Mouse (Mus musculus): Measurements from ENCODE around the gene Ptprm.

Ptprm gene

DNA sequence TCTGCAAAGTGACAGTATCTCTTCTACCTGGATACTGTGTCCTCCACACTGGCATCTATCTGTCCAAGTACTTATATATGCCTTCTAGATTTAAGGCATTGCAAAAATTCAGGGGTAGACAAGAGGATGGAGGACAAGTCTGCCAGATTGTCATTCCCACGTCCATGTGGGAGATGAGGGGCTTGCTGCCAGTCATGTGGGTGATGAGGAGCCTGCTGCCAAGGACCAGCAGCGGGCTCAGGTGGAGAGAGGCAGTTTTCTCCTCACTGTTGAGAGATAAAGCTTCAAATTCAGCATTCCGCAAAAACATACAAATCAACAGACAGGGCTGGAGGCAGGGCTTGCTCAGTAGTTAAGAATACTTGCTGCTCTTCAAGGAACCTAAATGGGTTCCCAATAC is 66.8 kb downstream of the Ptprm start:
- DNase-seq (ENCODE audit: low spot score) = no peak

DNA sequence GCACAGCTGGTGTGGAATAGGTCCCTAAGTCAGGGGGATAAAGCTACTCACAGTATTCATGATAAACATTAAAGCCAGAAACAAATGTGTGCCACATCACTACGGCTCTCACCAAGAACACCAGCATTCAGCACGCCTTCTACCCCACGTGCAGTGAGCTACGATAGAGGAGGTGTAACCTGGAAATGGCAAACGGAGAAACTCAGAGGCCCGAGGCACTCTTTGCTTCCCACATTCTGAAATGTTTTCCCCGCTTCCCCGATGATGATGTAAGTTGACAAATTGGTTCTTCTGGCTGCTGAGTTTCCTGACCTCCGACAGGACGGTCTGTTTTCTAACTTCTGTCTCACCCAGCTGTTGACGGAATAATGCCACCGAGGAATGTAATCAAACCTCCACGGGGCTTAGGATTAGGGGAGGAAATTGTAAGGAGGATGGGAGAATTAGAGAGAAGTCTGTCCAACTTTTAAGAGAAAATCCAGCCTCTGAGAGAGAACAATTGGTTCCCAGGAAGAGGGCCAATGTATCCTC is 72.6 kb downstream of the Ptprm start:
- no peak for DNase-seq (ENCODE audit: low spot score)

DNA sequence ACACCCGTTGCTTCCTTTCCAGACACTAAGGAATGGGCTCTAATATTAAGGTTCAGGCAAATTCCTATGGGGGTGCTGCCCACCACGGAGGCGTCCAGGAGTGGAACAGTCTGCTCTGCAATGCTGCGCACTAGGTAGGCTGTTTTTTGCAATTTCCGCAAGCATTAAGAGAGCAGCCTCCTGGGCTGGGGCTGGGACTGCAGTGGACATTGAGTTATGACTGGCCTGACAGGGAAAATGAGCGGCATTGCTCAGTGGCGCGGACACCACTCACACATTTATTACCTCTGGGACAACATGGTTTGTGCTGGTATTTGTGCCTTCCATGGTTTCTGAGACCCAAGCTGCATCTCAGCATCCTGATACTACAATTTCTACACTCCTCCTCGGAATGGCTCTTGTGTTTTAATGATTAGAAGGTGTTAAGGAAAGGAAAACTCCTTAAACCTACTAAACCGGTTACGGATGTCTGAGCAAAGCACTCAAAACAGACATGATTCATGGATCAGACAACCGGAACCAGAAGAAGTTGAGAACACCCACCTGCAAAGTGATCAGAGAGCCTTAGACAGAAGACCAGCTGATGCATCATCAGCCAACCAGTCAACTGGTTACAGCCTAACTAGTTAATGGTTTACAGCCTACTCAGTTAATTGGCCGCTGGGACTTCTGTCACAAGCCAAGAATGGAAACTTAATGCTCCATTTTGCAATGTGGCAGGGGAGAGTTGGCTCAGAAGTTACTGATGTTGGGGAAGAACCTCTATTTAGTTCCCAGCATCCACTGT is 76.9 kb downstream of the Ptprm start:
- DNase-seq (ENCODE audit: low spot score) = no peak

DNA sequence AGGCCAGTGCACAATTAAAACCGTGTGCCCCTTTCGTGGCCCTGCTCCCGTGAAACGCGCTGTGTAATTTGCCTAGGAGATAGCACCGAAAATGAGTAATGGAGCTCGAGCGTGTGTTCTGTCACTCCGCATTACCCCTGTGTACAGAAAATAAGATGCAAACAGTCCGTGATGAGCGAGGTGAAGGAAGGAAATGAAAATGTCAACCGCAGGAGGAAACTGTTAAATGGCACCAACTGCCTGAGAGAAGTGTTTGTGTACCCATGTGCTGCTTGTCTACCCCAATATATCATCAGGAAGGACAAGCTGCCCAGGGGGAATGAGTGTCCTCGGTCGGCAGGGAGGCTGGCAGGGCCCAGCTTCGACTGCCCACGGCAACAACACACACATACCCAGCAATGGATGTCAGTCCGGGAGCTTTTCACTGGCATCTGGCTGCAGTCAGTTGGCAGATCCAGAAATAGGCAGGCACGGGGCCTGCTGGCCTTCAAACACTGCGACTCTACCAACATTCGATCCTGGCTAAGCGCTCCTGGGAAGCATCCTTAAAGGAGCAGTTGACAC is 79.6 kb downstream of the Ptprm start:
- DNase-seq (ENCODE audit: low spot score) = peak; percentile 14

DNA sequence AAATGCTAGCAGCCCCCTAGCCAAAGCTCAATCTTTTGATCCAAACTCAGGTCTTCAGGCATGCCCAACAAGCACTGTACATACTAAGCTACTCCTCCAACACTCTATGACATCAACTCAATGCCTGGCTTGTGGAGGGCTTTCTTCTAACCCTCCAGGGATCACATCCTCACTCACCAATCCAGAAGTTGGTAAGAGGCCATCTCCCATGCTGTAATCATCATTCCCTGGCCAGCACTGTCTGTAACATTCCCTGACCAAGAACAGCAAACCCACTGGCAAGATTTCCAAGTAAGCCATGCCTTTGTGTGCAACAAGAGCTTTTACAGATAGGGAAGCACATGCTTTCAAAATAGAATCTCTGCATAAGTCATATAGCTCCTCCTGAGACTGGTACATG is 81.3 kb downstream of the Ptprm start:
- no peak for DNase-seq (ENCODE audit: low spot score)

DNA sequence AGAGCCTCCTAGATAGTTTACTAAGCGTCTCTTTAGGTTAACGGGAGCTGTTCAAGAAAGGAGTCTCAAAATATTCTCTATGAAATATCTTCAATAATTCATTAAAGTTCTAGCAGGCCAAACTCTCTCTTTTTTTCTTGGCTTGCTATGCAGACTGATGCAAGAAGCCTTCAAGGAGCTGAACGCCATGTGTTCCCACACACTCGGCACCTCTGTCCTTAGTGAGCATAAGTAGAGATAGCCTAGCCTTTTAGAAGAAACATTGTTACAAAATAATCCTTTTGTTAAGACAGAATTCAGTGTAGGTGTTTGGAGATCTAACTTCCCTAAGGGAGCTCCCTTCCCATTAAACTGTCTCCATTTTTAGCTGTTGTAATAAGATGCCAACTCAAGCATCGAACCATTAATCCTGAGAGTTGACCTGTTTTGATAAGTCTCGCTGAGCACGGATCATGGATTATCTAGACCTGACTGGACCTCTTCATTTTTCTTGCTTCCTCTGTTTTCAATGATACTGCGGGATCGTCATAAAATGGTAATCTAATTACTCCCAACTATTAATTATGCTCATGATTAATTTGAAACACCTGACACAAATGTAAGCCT is 85.7 kb downstream of the Ptprm start:
- DNase-seq (ENCODE audit: low spot score) = no peak

DNA sequence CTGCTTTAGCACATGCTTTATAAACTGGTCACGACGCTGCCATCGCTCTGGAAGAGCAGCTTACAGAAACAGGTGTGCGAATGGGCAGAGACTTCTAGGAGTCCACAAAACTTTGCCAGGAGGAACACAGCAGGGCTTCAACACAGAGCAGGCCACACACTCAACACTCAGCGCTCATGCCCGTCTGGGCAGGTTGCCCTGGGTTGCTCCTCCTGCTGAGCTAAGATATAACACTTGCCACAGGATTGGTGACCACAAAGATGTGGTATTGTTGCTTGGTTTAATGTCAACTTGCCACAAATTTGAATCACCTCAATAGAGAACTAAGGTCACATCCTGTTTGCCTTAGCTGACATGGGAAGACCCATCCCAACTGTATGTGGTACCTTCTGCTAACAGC is 88.0 kb downstream of the Ptprm start:
- DNase-seq (ENCODE audit: low spot score) = no peak

DNA sequence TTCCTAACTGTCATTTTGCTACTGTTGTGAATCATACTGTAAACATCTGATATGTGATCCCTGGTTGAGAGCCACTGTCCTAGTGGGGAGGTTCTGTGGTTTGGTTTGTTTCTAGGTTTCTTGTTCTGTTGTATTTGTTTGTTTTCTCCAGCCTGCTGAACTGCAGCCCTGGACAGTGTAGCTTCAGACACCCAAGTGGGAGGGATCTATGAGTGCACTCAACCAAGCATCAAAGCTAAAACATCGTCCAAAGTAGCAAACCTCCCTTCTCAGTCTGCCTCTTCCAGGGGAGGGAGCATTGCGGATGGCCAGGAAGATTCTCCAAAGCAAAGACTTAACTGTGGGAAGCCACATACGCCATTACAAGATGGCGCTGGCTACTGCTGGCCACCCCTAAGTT is 88.7 kb downstream of the Ptprm start:
- no peak for DNase-seq (ENCODE audit: low spot score)

DNA sequence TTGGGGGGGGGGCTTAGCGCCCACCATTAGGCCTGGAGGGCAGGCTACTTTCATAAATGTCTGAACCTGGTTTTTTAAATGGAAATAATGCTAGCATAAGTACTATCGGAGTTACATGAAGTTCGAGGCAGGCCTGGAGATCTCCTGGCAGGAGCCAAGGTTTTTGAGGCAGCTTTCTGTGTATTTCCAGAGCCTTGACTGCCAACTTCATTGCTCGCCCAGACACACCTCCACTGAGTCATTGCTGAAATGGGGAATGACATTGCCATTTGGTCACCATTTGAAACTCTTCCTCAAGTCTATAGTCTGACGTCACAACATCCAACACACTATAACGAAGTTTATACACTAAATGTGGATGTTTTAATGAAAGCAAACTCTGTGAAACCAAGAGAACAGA is 89.5 kb downstream of the Ptprm start:
- DNase-seq (ENCODE audit: low spot score) = no peak

DNA sequence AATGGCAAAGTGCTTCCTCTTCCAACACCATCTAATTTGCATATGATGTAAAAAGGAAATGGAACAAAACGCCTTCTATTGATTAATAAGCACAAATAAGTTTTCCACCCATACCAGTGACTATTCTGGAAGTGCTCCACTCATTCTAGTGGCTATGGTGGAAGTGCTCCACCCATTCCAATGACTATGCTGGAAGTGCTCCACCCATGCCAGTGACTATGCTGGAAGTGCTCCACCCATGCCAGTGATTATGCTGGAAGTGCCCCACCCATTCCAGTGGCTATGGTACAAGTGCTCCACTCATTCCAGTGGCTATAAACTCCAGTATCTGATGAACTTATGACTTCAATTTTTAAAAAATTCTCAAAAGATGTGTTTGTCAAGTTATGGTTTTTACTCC is 91.2 kb downstream of the Ptprm start:
- no peak for DNase-seq (ENCODE audit: low spot score)

DNA sequence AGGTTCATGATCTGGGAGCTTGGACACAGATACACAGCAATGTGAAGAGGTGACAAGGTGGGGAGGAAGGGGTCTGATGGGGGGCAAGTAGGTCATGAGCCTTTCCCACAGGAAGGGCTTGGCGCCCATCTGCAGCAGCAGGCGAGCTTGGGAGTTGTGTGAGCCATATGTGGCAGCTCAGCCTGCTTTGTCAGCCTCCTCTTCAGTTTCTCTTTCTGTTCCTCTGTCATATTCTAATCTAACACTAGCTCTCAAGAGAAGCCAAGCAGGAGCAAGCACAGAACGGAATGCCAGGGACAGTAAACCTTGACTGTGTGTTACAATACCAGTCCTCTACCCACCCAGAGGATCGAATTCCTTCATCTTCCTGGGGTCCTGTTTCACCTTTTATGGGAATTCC is 94.2 kb downstream of the Ptprm start:
- DNase-seq (ENCODE audit: low spot score) = no peak

DNA sequence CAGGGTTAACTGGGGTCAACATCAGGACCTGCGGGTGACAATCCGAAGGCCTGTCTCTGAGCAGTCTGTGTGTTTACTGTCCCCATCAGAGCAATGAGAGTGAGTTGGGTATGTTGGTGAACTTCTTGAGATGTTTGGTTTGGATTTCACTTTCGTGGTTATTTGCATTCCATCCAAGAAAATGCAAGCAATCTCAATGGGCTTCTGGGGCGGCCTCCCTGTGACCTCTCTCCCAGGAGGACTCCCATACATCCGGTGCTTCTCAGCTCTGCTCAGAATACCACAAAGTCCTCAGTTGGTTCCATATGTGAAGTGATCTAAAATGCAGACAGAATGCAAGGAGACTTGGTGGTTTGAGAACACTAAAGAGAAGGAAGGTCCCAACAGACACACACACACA is 96.5 kb downstream of the Ptprm start:
- DNase-seq (ENCODE audit: low spot score) = no peak

DNA sequence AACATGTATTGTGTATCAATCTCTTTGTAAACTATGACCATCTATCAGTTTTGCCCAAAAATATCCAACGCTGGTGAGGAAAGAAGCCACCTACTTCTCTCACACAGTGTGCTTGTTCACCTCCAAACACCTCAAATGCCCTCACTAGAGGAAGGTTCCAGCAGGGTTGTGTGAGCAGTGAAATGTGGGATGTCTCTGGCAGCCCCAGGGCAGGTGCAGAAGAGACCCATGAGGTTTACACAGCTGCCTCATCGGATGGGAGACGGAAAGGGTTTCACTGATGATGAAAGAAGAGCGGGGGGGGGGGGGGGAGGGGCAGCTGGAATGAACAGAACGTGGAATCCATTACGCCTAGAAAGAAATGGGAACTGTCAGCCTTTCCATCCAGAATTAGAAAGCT is 98.1 kb downstream of the Ptprm start:
- no peak for DNase-seq (ENCODE audit: low spot score)

DNA sequence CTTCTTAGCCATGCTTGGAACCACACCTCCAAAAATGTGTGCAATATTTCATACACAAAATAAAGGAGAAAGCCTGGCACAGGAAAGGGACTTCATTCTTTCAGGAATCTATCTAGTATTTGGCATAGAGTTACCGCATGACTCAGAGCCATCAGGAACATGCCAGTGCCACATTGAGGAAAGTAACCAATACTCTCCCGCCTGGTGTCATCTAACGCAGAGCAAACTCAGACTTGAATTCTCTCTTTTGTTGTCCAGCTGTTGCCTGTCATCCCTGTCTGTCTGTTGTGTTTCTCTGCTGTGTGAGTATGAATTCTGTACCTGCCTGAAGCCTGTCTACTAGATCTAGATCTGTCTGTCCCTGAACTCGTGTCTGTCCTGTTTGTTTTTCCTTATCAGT is 100.8 kb downstream of the Ptprm start:
- DNase-seq (ENCODE audit: low spot score) = no peak

DNA sequence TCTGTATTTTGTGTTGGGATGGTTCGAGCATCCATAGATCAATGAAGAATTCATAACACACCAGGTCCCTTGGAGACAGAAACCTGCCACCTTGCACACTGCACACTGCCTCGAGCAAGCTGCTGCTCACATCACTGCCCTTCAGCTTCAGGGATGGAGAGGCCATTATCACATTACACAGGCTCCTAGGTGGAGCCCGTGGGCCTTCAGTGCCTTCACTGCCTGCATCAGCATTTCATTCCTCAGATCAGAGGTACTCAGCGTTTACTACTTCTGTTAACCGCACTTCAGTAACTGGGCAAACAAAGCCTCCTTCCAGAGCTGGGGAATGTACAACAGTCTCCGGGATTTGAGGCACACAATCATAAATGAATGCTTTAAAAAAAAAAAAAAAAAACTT is 101.3 kb downstream of the Ptprm start:
- no peak for DNase-seq (ENCODE audit: low spot score)

DNA sequence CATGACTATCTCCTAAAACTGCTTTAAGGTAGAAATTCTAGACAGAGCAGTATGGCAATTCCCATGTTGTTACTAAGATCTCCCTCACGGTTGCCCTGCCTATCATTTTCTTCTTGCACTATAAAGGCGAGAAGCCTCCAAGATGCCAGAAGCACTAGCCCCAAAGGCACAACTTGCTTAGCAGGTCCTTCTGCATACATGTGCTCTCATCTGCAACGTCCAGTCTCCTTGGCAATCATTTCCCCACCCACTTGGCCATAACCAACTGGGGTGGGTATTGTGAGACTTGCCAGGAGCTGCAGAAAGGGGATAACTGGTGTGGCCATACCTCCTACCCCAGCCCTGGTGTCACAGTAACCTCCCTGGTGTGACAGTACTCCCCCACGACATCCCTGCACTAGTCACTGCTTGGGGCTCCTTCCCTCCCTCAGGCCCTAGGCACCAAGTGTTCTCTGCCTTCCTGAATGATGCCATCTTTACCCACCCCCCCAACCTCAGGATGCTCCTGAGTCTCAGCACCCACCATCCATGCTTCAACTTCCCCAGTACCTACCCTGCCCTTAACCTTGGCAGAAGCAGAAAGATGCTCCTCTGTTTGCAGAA is 108.9 kb downstream of the Ptprm start:
- DNase-seq (ENCODE audit: low spot score) = no peak

DNA sequence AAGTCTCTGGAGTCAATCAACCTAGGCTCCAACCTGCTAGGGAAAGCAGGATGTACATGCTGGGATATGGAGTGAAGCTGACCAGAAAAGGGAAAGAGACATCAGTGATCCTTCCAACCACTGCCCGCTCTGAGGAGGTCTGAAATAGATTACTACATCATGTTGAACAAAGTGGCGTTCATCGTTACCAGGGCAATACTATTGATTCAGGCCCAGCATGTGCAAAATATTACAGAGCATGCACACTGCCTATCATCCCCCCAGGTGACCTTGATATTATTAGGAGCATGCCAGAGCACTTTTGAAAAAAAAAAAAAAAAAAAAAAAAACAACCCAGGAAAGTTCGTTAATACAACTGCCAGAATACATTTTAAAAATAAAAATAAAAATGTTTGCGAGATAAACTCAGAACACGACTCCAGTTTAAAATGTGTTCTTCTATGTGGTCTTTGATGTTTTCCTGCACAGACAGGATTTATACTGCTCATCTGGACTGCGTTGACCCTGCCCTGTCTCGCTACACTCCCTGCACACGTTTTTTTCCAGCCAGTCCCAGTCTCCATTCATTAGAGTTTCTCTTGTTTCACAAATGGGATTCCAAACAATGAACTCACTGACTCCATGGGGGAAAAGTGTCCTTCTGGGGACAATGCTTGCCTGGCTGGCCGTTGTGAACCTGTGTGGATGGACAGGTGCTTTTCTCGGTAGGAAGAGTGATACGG is 111.3 kb downstream of the Ptprm start:
- DNase-seq (ENCODE audit: low spot score) = no peak

DNA sequence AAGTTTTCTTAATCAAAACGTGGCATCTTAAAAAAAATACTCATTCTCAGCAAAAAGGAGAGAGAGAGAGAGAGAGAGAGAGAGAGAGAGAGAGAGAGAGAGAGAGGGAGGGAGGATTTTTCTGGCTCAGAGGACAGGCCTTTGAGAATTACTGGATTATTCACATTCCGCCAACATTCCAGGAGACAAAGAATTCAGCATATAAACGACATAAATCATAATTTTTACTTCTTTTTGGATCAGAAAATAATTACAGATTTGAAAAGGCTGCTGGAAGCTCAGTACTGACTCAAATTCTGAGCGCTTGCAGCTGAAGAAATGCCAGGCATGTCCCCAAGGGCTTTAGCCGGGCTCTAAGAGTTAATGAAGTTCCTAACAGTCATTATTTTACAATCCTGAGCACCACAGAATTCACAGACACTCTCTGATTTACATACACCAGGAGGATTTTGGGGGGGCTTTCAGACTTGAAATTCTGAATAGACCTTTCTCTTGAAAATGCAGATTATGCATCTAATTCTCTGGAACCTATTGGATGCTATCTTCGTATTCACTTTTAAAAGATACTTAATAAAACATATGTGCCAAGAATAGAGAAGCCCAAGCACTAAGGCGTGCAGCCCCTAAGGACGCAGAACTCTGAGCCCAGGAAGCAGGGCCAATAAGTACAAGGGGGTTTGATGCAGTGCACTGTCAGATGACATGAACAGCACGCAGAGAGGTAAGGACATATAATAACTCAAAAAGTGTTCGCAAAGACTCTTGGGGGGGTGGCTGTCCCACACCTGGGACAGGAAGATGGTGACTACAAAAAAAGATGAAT is 112.1 kb downstream of the Ptprm start:
- DNase-seq (ENCODE audit: low spot score) = no peak

DNA sequence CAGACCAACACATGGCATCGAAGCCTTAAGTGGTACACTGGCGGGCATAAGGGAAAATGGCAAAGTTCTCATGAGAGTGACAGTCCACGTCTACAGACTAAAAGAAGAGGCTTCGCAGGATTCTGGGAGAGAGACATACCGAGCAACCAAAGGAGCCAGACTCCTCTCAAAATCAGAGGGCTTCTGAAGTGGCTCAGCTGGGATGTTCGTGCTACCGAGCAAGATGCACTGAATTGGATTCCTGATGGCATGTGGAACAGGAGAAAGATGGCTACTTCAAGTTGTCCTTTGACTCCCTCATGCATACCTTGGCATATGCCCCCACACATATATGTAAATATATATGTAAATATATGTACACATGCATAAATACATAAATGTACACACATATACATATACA is 115.4 kb downstream of the Ptprm start:
- DNase-seq (ENCODE audit: low spot score) = no peak

DNA sequence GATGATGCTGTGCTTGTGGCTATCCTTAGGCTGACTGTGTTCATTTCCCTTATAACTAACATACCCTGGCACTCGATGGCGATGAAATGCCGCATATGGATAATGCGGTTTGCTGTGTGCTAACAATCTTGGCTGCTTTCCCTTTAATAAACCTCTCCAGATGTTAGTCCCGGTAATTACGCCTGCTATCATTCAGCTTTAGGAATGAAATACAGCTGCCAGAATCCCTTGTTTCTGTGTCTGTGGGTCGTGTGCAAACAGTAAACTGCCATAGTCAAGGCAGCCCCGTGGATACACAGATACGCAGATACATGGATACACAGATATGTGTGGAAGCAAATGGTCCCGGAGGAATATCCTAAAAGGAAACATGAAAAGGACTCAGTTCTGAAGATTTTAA is 116.8 kb downstream of the Ptprm start:
- no peak for DNase-seq (ENCODE audit: low spot score)

DNA sequence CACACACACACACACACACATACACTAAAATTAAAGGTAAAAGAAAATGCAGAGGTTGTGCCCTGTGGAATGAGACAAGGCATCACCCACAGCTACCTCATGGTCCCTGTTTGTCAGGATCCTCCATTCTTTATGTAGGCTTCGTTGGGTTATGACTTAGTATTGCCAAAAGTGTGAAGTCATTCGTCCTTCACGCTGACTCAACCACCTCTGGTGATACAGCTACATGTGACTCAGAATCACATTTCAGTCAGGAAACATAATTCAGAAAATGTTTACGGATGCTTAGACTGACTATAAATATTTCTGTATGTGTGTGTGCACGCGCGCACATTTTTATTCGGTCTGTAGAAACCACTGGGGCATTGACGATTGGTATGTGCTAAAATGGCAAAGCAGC is 121.2 kb downstream of the Ptprm start:
- DNase-seq (ENCODE audit: low spot score) = no peak

DNA sequence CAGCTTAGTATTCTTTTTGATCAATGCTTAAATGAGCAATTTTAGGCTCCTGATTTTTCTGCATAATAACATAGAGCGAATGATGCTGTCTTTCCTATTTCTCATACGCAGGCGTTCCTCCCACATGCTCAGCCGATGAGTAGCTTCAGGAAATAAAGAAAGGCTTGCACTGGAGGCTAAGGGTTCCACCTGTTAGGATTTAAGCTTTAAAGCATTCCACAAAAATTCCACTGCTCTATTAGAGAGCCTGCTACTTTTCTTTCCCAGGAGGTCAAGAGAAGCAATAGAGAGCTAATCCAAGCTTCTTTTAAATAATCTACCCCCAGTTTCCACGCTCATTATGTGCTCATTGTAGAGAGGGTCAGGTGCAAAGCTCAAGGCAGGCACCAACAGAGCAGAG is 127.3 kb downstream of the Ptprm start:
- no peak for DNase-seq (ENCODE audit: low spot score)
